Mouse (Mus musculus) heart, embryonic 15.5 days (tissue): ENCODE measurements at regions not wholly inside any gene's neighbourhood (a gene's known extent, or its start where the extent isn't known, plus 50 kb on each side); places are given as distances from the start of the nearest gene placed in this dataset.

Experiments
- ATAC-seq: fragments of 200-750 bp; cut with Nextera tagmentation; replicated peaks from 2 replicates; pipeline ENCODE4 v1.8.0; 2017; ENCODE audit warnings: low read depth, moderate TSS enrichment; ENCODE audit not compliant: insufficient number of reproducible peaks, insufficient read depth, low FRiP score
- H3K27ac ChIP-seq: fragments of 300-500 bp; sonication (generic); 2 replicates; pipeline ENCODE4 v1.5.1; 2015; ENCODE audit warnings: mild to moderate bottlenecking, inconsistent platforms
- H3K27me3 ChIP-seq: fragments of 300-500 bp; sonication (generic); 2 replicates; pipeline ENCODE4 v1.6.1; 2015; ENCODE audit warnings: inconsistent platforms
- H3K36me3 ChIP-seq: fragments of 300-500 bp; sonication (generic); 2 replicates; pipeline ENCODE4 v1.6.1; 2015; ENCODE audit warnings: mild to moderate bottlenecking, inconsistent platforms
- H3K4me1 ChIP-seq: fragments of 300-500 bp; sonication (generic); replicated peaks from 2 replicates; pipeline ENCODE4 v1.6.1; 2015; ENCODE audit warnings: inconsistent platforms
- H3K4me2 ChIP-seq: fragments of 300-500 bp; sonication (generic); 2 replicates; pipeline ENCODE4 v1.6.1; 2015; ENCODE audit warnings: inconsistent platforms, mild to moderate bottlenecking, moderate library complexity
- H3K4me3 ChIP-seq: fragments of 300-500 bp; sonication (generic); 2 replicates; pipeline ENCODE4 v1.5.1; 2015; ENCODE audit warnings: mild to moderate bottlenecking, inconsistent platforms
- H3K9ac ChIP-seq: fragments of 300-500 bp; sonication (generic); 2 replicates; pipeline ENCODE4 v1.6.1; 2015; ENCODE audit warnings: mild to moderate bottlenecking, inconsistent platforms
- H3K9me3 ChIP-seq: fragments of 300-500 bp; sonication (generic); replicated peaks from 2 replicates; pipeline ENCODE4 v1.6.1; 2016; ENCODE audit warnings: inconsistent platforms
- WGBS: fragments of 180-500 bp; shearing (Covaris S2); methylation state at CpG from one replicate; pipeline ENCODE4 v1.1.7; 2015; ENCODE audit warnings: mixed read lengths; 5-methylcytosine and 5-hydroxymethylcytosine counted together

- Histone ChIP-seq H3K4me3 (no peak overlapping the region), H3K27me3 (no peaks in the 10 kb centered on the region), H3K4me1 (no peaks in the 10 kb centered on the region), H3K27ac (no peak overlapping the region), H3K9ac (no peak overlapping the region), H3K9me3 (no peaks in the 10 kb centered on the region), H3K4me2 (no peak overlapping the region), H3K36me3 (no peaks in the 10 kb centered on the region)
- ATAC-seq = no peak
- 72% methylated on average over 4 of the region's 4 CpGs for WGBS
Measured at GRCm38 (mm10) chr11:39495253-39495652, 1199.8 kb downstream of the Mat2b start.

- Histone ChIP-seq H3K27ac (no peak overlapping the region), H3K9me3 (no peaks in the 10 kb centered on the region), H3K4me1 (no peaks in the 10 kb centered on the region), H3K27me3 (no peaks in the 10 kb centered on the region), H3K36me3 (no peaks in the 10 kb centered on the region), H3K4me3 (no peak overlapping the region), H3K4me2 (no peak overlapping the region), H3K9ac (no peak overlapping the region)
- no peak for ATAC-seq
- 66% methylated on average over 8 of the region's 8 CpGs for WGBS
Measured at GRCm38 (mm10) chr11:39477136-39477535, 1217.9 kb downstream of the Mat2b start.

- Histone ChIP-seq H3K9me3 (no peaks in the 10 kb centered on the region), H3K4me2 (no peak overlapping the region), H3K4me1 (no peaks in the 10 kb centered on the region), H3K36me3 (no peaks in the 10 kb centered on the region), H3K9ac (no peak overlapping the region), H3K27ac (no peak overlapping the region), H3K27me3 (no peaks in the 10 kb centered on the region), H3K4me3 (no peak overlapping the region)
- WGBS = 28% methylated on average over 5 of the region's 5 CpGs
- no peak for ATAC-seq
Measured at GRCm38 (mm10) chr11:39453329-39453952, 1241.6 kb downstream of the Mat2b start.

GRCm38 (mm10) chr11:39446374-39446773 is 1248.6 kb downstream of the Mat2b start:
- Histone ChIP-seq H3K9ac (no peak overlapping the region), H3K27me3 (no peaks in the 10 kb centered on the region), H3K27ac (no peak overlapping the region), H3K9me3 (no peaks in the 10 kb centered on the region), H3K4me3 (no peak overlapping the region), H3K4me1 (no peaks in the 10 kb centered on the region), H3K4me2 (no peak overlapping the region), H3K36me3 (no peaks in the 10 kb centered on the region)
- 27% methylated on average over 2 of the region's 2 CpGs for WGBS
- ATAC-seq = peak; percentile 43; the same call in 1 of the 2 replicates

GRCm38 (mm10) chr11:39411691-39412090 is 1283.3 kb downstream of the Mat2b start:
- 90% methylated on average over 2 of the region's 2 CpGs for WGBS
- H3K4me1 ChIP-seq = no peaks in the 10 kb centered on the region
- no peak overlapping the region for H3K9ac ChIP-seq
- ATAC-seq = no peak
- no peaks in the 10 kb centered on the region for H3K36me3 ChIP-seq
- no peak overlapping the region for H3K4me2 ChIP-seq
- H3K27ac ChIP-seq = no peak overlapping the region
- H3K27me3 ChIP-seq = no peaks in the 10 kb centered on the region
- H3K9me3 ChIP-seq = no peaks in the 10 kb centered on the region
- H3K4me3 ChIP-seq = no peak overlapping the region

GRCm38 (mm10) chr11:39411182-39411581 is 1283.8 kb downstream of the Mat2b start:
- H3K36me3 ChIP-seq = no peaks in the 10 kb centered on the region
- no peak for ATAC-seq
- WGBS = 83% methylated on average over 2 of the region's 2 CpGs
- no peaks in the 10 kb centered on the region for H3K4me1 ChIP-seq
- H3K27ac ChIP-seq = no peak overlapping the region
- H3K4me3 ChIP-seq = no peak overlapping the region
- H3K4me2 ChIP-seq = no peak overlapping the region
- H3K27me3 ChIP-seq = no peaks in the 10 kb centered on the region
- no peak overlapping the region for H3K9ac ChIP-seq
- H3K9me3 ChIP-seq = no peaks in the 10 kb centered on the region

GRCm38 (mm10) chr11:39364827-39365226 is 1330.2 kb downstream of the Mat2b start:
- Histone ChIP-seq H3K27me3 (no peaks in the 10 kb centered on the region), H3K27ac (no peak overlapping the region), H3K9ac (no peak overlapping the region), H3K4me1 (no peaks in the 10 kb centered on the region), H3K4me3 (no peak overlapping the region), H3K9me3 (no peaks in the 10 kb centered on the region), H3K4me2 (no peak overlapping the region), H3K36me3 (no peaks in the 10 kb centered on the region)
- no peak for ATAC-seq

- no peak for ATAC-seq
- no peaks in the 10 kb centered on the region for H3K36me3 ChIP-seq
- H3K9ac ChIP-seq = no peak overlapping the region
- no peak overlapping the region for H3K4me2 ChIP-seq
- H3K4me3 ChIP-seq = no peak overlapping the region
- WGBS = 10% methylated on average over 1 of the region's 1 CpGs
- H3K27ac ChIP-seq = no peak overlapping the region
- no peaks in the 10 kb centered on the region for H3K27me3 ChIP-seq
- no peaks in the 10 kb centered on the region for H3K9me3 ChIP-seq
- no peaks in the 10 kb centered on the region for H3K4me1 ChIP-seq
Measured at GRCm38 (mm10) chr11:39350616-39351015, 1344.4 kb downstream of the Mat2b start.
